Mouse (Mus musculus): ENCODE measurements around the gene Notch1.
A peak's percentile ranks its signal among the peaks of the same experiment; 100 is the strongest.

Notch1 gene

DNA sequence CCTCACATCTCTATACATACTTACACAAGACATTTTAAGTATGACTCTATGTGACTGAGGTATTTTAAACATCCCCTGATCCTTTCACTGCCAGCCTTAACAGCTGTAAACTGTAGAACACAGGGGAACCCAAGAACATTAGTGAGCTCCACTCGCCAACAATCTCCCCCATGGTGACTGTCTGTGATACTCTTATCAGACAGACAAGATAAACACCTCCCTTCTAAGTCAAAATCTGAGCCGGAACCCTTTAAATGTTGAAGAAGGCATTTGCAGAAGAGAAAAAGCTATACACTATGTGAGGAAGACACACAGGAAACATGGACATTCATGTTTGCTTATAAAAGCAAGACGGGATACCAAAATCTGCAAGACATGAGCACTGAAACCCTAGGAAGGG is 72.6 kb downstream of the Notch1 start:
- DNase-seq: no peak

DNA sequence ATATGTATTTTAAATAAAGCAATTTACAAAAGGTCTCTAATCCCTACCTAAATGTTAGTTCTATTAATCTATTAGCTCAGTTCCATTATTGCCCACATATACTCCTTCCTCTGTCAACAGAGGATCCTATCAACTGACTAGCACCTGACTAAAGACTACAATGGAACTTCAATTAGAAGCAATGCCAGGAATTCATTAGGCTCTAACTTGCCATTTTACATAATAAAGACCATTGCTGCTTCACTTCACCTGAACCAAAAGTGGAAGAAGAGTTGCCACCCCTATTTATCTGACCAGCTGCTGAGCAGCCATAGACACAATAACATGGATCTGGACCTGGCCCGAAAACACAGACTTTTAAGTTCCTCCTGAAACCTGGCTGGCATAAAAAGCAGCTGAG is 73.6 kb downstream of the Notch1 start:
- no peak for DNase-seq

DNA sequence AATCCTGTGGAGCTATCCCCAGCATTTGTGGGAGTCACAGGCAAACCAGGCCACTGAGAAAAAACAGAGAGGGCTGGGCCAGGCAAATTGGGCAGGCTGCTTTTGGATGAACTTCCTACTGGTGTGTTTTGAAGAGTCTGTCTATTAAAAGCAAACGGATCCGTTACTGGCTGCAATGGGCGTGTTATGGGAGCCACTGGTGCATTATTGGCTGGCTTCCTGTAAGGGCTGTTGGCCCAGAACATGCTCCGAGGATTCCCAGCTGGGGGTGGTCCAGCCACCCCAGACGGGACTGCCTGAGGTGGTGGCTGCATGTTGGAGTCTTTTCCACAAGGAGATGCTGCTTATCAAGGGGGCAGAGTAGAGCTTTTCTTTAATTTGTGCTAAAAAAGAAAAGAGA is 74.8 kb downstream of the Notch1 start:
- DNase-seq: no peak

GRCm38 (mm10) chr2:26441261-26441660 is 75.2 kb downstream of the Notch1 start:
- no peak for DNase-seq

- no peak for DNase-seq
These were observed 76.8 kb downstream of the Notch1 start for GRCm38 (mm10) chr2:26439671-26440070.

DNA sequence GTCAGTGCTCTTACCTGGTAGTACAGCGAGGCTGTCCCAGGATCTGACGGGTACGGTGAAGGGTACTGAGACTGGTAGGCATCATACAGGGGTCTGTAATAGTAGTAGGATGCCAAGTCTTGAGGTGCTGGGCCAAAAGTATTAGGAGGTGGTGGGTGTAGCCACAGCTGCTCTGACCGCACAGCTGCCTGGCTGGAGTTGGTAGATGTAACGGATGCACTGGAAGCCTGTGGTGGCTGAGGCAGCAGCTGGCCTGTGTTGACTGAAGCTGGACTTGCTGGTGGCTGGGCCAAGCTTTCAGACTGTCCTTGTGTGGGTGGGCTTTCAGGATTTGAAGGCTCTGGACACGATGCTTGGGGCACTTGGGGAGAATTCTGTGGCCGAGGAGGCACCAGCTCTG is 78.1 kb downstream of the Notch1 start:
- DNase-seq: no peak

GRCm38 (mm10) chr2:26437221-26437620 is 79.2 kb downstream of the Notch1 start:
- no peak for DNase-seq

DNA sequence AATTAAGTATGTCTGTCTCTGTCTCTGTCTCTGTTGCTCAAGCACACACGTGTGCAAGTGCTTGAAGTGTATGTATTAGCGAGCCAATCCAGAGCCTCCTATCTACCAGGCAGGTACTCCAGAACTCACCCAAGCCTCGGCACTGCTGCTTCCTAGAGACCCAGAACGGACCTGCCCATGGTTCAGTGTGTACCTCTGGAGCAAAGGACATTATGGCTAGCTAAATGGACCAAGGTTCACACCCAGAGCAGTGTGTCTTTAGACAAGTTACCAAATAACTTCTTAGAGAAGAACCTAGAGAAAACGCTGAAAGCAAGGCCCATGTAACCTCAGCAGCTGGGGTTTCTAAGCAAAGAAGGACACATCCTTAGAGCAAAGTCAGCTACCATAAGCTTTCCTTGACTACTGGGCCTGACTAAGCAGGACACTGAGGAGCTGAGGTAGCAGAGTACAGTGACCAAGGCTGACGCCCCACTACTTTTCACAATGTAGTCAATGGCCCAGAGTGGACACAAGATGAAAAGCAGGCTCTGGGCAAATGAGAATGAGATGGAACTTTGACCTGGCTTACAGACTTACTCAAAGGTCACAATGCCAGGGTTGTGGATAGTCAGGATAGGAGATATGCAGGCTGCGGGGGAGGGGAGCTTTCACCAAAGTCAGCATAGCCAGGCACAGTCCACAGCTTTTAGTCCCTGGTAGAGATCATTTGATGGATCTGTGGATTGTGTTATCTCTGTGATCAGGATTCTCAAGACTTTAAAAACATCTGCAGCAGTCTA is 81.5 kb downstream of the Notch1 start:
- no peak for DNase-seq

GRCm38 (mm10) chr2:26429851-26430250 is 86.6 kb downstream of the Notch1 start:
- no peak for DNase-seq

- DNase-seq: no peak
These were observed 91.9 kb downstream of the Notch1 start for GRCm38 (mm10) chr2:26424541-26424940.

GRCm38 (mm10) chr2:26423086-26423485 is 93.4 kb downstream of the Notch1 start:
- DNase-seq: peak; percentile 38

DNA sequence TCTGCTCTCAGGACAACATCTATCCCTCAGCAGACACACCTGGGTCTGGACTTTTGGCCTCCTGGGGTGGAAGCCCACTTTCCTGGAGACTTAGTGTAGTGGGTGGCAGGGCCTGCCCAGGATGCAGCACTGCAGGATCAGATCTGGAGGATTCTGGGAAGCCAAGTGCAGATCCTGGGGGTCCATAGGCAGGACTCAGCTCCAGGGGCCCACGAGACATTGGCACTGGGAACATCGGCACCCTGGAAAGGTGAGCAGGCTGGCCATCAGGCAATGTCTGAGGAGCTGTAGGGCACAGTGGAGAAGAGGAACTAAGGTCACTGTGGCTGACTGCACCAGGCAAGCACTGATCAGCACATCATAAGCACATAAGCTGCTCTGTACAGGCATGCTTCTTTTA is 94.5 kb downstream of the Notch1 start:
- DNase-seq: no peak

GRCm38 (mm10) chr2:26418120-26418519 is 98.3 kb downstream of the Notch1 start:
- no peak for DNase-seq

- no peak for DNase-seq
These were observed 99.4 kb downstream of the Notch1 start for GRCm38 (mm10) chr2:26417066-26417465.

DNA sequence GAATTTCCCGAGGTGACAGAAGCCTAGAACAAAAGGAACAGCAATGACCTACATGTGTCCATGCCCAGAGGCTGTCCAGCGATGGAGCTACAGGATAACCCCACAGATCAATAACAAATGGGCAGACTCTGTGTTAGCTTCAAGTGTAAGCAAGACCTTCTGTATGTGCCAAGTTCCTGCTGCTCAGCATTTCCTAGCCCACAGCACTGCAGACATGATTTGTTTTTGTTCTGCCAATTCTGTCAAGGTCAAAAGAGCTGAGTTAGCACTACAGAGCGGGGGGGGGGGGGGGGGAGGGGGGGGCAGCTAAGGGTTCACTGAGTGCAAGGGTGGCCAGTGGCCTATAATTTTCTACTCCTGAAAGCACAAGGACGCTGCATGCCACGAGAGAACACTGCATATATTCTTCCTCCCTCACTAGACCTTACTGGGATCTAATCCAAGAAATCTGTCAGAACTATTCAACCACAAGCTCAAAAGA is 105.5 kb downstream of the Notch1 start:
- DNase-seq: no peak

- DNase-seq: no peak
These were observed 106.4 kb downstream of the Notch1 start for GRCm38 (mm10) chr2:26410091-26410490.

GRCm38 (mm10) chr2:26409362-26409761 is 107.1 kb downstream of the Notch1 start:
- DNase-seq: no peak

GRCm38 (mm10) chr2:26408515-26409356 is 107.7 kb downstream of the Notch1 start, which contains the start of gene Inpp5e:
TSS of gene Inpp5e (minus strand) at chr2:26409203.
- peak; percentile 98 for DNase-seq
